Mouse (Mus musculus): ENCODE results near the gene D630039A03Rik.

Gene D630039A03Rik

DNA sequence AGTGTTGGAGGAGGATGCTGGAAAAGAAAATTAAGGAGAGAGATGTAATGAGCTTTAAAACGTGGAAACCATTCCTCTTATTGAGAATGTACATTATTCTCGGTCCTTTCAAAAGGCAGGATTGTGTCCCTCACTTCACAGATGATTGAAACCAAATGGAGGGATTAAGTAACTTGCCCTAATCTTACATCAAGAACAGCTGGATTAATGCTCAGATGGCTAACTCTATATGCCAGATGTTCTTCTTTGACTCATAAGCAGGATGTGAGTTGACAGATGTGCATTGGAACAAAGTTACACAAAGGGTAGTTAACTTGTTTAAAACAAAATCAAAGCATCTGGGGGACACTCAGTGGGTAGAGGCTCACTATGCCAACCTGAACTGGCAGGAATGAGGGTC lies 9.4 kb downstream of the D630039A03Rik start:
- Histone ChIP-seq H3K27me3 (ENCODE audit: insufficient read depth, low read length) (0 out of 2 replicates have a peak, but pooled peaks cover 2% of the 10 kb centered on the region), H3K9me3 (ENCODE audit: low read length) (no peaks in the 10 kb centered on the region), H3K4me3 (replicated peaks; ENCODE audit: low read length) (no peak overlapping the region), H3K36me3 (ENCODE audit: insufficient read depth, low read length) (no peaks in the 10 kb centered on the region), H3K4me1 (replicated peaks; ENCODE audit: low read depth, low read length) (peaks cover 42% of the 10 kb centered on the region)
- TF ChIP-seq POU5F1 (IDR thresholded peaks at IDR 0.05; ENCODE audit: borderline replicate concordance, low read length) (no peak), NANOG (IDR thresholded peaks at IDR 0.05; ENCODE audit: borderline replicate concordance, low read length) (no peak), CTCF (conservative IDR thresholded peaks at IDR 0.05; ENCODE audit: low read length) (no peak)

DNA sequence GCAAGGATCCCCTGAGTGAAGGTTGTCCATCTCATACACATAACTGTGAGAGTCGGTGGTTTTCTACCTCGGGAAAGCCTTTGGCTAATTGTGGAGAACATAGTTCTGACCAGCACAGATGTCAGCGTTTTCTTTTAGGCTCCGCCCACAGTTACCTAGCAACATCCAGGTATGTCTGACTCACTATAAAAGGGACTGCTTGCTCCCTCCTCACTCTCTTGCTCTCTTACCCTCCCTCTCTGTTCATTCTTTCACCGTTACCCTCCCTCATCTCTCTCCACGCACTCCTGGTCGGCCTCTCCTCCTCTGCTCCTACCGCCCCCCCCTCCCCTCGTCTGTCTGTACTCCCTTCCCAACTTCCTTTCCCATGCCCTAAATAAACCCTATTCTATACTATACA lies 11.5 kb downstream of the D630039A03Rik start:
- Histone ChIP-seq H3K4me1 (replicated peaks; ENCODE audit: low read depth, low read length) (peaks cover 39% of the 10 kb centered on the region), H3K4me3 (replicated peaks; ENCODE audit: low read length) (no peak overlapping the region), H3K27me3 (ENCODE audit: insufficient read depth, low read length) (0 out of 2 replicates have a peak, but pooled peaks cover 2% of the 10 kb centered on the region), H3K9me3 (ENCODE audit: low read length) (no peaks in the 10 kb centered on the region), H3K36me3 (ENCODE audit: insufficient read depth, low read length) (no peaks in the 10 kb centered on the region)
- no peak for TF ChIP-seq POU5F1 (IDR thresholded peaks at IDR 0.05; ENCODE audit: borderline replicate concordance, low read length)
- no peak for TF ChIP-seq NANOG (IDR thresholded peaks at IDR 0.05; ENCODE audit: borderline replicate concordance, low read length)
- TF ChIP-seq CTCF (conservative IDR thresholded peaks at IDR 0.05; ENCODE audit: low read length), result no peak

DNA sequence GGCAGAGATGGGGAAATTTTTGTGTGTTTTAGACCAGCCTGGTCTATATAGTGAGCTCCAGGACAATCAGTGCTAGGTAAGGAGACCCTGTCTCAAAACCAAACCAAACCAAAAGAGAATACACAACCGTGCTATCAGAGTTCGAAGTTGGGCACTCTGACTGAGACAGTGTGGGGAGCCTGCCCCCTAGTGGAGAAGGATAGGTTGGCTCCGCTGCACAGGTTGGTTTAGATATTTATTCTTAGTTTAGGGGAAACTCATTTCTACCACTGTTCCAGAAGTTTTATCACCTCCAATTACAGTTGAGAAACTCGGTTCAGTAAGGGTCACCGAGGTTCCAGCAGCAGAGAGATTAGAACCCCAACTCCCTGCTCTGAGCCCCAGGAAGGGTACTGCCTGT lies 11.9 kb downstream of the D630039A03Rik start:
- TF ChIP-seq CTCF (conservative IDR thresholded peaks at IDR 0.05; ENCODE audit: low read length) (peak; percentile 93), NANOG (IDR thresholded peaks at IDR 0.05; ENCODE audit: borderline replicate concordance, low read length) (no peak)
- H3K27me3 ChIP-seq (ENCODE audit: insufficient read depth, low read length), result 0 out of 2 replicates have a peak, but pooled peaks cover 2% of the 10 kb centered on the region
- no peaks in the 10 kb centered on the region for H3K9me3 ChIP-seq (ENCODE audit: low read length)
- no peaks in the 10 kb centered on the region for H3K36me3 ChIP-seq (ENCODE audit: insufficient read depth, low read length)
- H3K4me1 ChIP-seq (replicated peaks; ENCODE audit: low read depth, low read length), result peaks cover 39% of the 10 kb centered on the region
- H3K4me3 ChIP-seq (replicated peaks; ENCODE audit: low read length), result no peak overlapping the region

DNA sequence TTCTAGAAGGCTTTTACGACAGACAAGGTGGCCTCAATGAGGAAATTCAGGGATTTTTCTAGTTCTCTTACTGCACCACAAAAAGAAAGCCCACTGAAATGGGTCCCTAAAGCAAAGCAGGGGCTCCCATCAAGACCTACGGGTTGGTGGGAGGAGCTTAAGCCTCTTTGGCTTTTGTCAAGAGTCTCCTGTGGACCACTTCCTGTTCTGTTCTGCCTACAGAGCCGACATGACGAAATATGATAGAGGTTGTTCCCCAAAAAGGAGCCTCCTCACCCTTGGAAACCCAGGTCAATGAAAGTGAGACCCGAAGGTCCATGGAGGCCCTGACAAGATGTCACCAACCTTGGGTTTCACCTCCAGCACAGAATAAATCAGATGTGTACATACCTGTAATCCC lies 13.5 kb downstream of the D630039A03Rik start:
- 0 out of 2 replicates have a peak, but pooled peaks cover 2% of the 10 kb centered on the region for H3K27me3 ChIP-seq (ENCODE audit: insufficient read depth, low read length)

DNA sequence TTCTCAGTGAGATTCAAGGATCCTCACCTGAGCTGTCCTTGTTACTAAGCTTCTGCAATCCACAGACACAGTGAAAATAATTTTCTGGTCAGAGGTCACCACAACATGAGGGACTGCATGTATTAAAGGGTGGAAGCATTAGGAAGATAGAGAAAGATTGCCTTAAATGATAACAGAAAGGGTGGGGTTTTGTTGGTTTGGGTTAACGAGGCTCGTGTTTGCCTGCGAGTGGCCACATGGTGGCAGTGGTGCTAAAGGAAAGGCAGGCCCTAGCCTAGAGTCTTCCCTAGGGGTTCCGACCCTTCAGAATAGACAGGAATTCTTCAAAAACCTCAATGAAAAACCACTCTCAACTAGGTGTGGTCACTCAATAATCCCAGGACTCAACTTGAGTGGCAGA lies 14.9 kb downstream of the D630039A03Rik start:
- no peaks in the 10 kb centered on the region for H3K36me3 ChIP-seq (ENCODE audit: insufficient read depth, low read length)
- H3K4me3 ChIP-seq (replicated peaks; ENCODE audit: low read length), result no peak overlapping the region
- TF ChIP-seq CTCF (conservative IDR thresholded peaks at IDR 0.05; ENCODE audit: low read length), result peak; percentile 64
- TF ChIP-seq NANOG (IDR thresholded peaks at IDR 0.05; ENCODE audit: borderline replicate concordance, low read length), result no peak
- 0 out of 2 replicates have a peak, but pooled peaks cover 2% of the 10 kb centered on the region for H3K27me3 ChIP-seq (ENCODE audit: insufficient read depth, low read length)
- peaks cover 7% of the 10 kb centered on the region for H3K9me3 ChIP-seq (ENCODE audit: low read length)
- H3K4me1 ChIP-seq (replicated peaks; ENCODE audit: low read depth, low read length), result peaks cover 31% of the 10 kb centered on the region

More for the DNA sequence above, 13.5 kb downstream of the D630039A03Rik start:
- Histone ChIP-seq H3K4me1 (replicated peaks; ENCODE audit: low read depth, low read length) (peaks cover 31% of the 10 kb centered on the region), H3K4me3 (replicated peaks; ENCODE audit: low read length) (no peak overlapping the region), H3K9me3 (ENCODE audit: low read length) (peaks cover 7% of the 10 kb centered on the region), H3K36me3 (ENCODE audit: insufficient read depth, low read length) (no peaks in the 10 kb centered on the region)
- no peak for TF ChIP-seq CTCF (conservative IDR thresholded peaks at IDR 0.05; ENCODE audit: low read length)
- TF ChIP-seq NANOG (IDR thresholded peaks at IDR 0.05; ENCODE audit: borderline replicate concordance, low read length), result no peak

DNA sequence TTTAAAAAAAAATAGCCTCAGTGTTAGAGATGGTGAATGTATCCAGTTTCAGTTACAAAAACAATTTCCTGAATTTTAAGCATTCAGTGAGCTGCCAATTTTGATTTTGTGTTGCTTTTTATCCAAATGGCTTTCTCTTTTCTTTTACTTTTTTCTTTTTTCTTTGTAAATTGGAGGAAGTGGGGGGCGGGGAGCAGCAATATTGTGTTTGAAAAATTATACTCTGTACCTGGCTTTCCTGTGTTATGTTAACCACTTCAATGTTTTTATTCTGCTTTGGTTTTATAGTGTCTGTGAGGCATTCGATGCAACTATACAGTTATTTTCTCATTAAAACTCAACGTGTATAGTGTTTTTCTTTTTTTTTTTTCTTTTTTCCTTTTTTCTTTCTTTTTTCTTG lies 19.5 kb downstream of the D630039A03Rik start:
- H3K4me3 ChIP-seq (replicated peaks; ENCODE audit: low read length), result no peak overlapping the region
- TF ChIP-seq NANOG (IDR thresholded peaks at IDR 0.05; ENCODE audit: borderline replicate concordance, low read length) (no peak), CTCF (conservative IDR thresholded peaks at IDR 0.05; ENCODE audit: low read length) (no peak), POU5F1 (IDR thresholded peaks at IDR 0.05; ENCODE audit: borderline replicate concordance, low read length) (no peak)
- H3K36me3 ChIP-seq (ENCODE audit: insufficient read depth, low read length), result peaks cover 17% of the 10 kb centered on the region
- peaks cover 6% of the 10 kb centered on the region; the same call in 1 of the 2 replicates for H3K4me1 ChIP-seq (replicated peaks; ENCODE audit: low read depth, low read length)
- H3K27me3 ChIP-seq (ENCODE audit: insufficient read depth, low read length), result no peaks in the 10 kb centered on the region
- H3K9me3 ChIP-seq (ENCODE audit: low read length), result peaks cover 7% of the 10 kb centered on the region

DNA sequence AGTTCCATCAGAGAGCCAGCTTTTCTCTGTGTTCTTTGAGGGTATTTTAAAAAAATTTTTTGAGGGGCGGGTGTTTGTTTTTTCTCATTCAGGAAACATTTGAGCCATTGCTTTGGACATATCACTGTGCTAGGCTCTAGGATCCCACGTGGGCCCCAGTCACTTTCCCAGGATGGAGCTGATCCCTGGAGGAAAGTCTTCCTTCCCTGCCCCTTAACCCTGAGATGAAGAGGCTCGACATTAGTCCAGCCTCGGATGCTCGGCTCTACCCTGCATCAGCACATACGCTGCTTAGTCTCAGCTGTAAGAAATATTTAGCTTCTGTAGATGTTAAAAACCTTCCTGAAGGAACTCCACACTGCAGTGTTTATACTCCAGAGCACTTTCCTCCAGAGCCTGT lies 20.2 kb downstream of the D630039A03Rik start:
- Histone ChIP-seq H3K9me3 (ENCODE audit: low read length) (peaks cover 7% of the 10 kb centered on the region), H3K4me1 (replicated peaks; ENCODE audit: low read depth, low read length) (peaks cover 11% of the 10 kb centered on the region; the same call in 1 of the 2 replicates)

DNA sequence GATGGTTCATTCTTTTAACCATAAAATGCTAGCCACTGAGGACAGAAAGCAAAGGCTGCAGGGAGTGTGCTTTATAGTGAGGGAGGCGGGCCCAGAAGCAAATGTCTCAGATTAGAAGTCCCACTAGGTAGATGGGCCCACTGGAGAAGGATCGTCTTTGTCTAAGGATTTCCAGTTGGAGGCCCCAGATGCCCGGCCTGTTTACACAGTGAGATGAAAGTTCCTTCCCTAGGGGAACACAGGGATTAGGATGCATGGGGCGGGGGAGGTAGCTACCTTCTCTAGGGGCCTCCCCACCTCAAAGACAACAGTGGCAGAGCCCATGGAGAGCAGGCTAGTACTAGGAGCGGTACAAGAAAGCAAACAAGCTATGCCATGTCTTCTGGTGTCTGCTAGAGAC lies 21.0 kb downstream of the D630039A03Rik start:
- Histone ChIP-seq H3K9me3 (ENCODE audit: low read length) (peaks cover 7% of the 10 kb centered on the region), H3K27me3 (ENCODE audit: insufficient read depth, low read length) (no peaks in the 10 kb centered on the region), H3K4me3 (replicated peaks; ENCODE audit: low read length) (no peak overlapping the region), H3K36me3 (ENCODE audit: insufficient read depth, low read length) (peaks cover 17% of the 10 kb centered on the region), H3K4me1 (replicated peaks; ENCODE audit: low read depth, low read length) (peaks cover 12% of the 10 kb centered on the region; the same call in 1 of the 2 replicates)
- no peak for TF ChIP-seq POU5F1 (IDR thresholded peaks at IDR 0.05; ENCODE audit: borderline replicate concordance, low read length)
- no peak for TF ChIP-seq NANOG (IDR thresholded peaks at IDR 0.05; ENCODE audit: borderline replicate concordance, low read length)

More for the DNA sequence above, 20.2 kb downstream of the D630039A03Rik start:
- peaks cover 17% of the 10 kb centered on the region for H3K36me3 ChIP-seq (ENCODE audit: insufficient read depth, low read length)
- no peaks in the 10 kb centered on the region for H3K27me3 ChIP-seq (ENCODE audit: insufficient read depth, low read length)
- no peak overlapping the region for H3K4me3 ChIP-seq (replicated peaks; ENCODE audit: low read length)
- no peak for TF ChIP-seq NANOG (IDR thresholded peaks at IDR 0.05; ENCODE audit: borderline replicate concordance, low read length)
- TF ChIP-seq CTCF (conservative IDR thresholded peaks at IDR 0.05; ENCODE audit: low read length), result no peak
- no peak for TF ChIP-seq POU5F1 (IDR thresholded peaks at IDR 0.05; ENCODE audit: borderline replicate concordance, low read length)

DNA sequence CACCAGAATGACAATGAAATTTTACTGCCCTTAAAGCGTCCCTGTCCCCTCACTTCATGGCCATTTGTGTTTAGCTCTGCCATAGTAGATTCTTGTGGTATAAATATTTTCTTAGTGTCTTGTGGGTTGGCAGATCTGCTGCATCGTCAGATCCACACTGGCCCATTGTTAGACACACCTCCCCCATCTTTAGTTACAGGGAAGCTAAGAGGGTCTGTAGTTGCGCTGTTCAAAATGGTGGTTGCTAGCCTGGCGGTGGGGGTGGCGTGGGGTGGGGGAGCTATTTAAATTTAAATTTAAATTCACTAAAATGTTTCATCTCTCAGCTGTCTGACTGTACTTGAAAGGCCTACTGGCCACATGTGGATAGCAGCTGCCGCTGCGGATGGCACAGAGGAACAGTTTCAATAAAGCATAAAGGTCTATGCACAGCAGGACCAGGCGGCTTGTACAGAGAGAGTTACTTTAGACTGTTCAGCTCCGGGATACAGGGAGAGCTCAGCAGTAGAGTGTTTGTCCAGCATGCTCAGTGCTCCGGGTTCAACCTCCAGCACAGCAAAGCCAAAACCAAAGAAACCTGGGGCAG lies 24.0 kb downstream of the D630039A03Rik start:
- Histone ChIP-seq H3K4me3 (replicated peaks; ENCODE audit: low read length) (no peak overlapping the region), H3K36me3 (ENCODE audit: insufficient read depth, low read length) (peaks cover 31% of the 10 kb centered on the region), H3K27me3 (ENCODE audit: insufficient read depth, low read length) (no peaks in the 10 kb centered on the region), H3K9me3 (ENCODE audit: low read length) (peaks cover 22% of the 10 kb centered on the region), H3K4me1 (replicated peaks; ENCODE audit: low read depth, low read length) (peaks cover 12% of the 10 kb centered on the region; the same call in 1 of the 2 replicates)
- TF ChIP-seq CTCF (conservative IDR thresholded peaks at IDR 0.05; ENCODE audit: low read length) (no peak), NANOG (IDR thresholded peaks at IDR 0.05; ENCODE audit: borderline replicate concordance, low read length) (no peak), POU5F1 (IDR thresholded peaks at IDR 0.05; ENCODE audit: borderline replicate concordance, low read length) (no peak)
